Mouse (Mus musculus): ENCODE results near the gene Msl3l2. TPM values are rescaled to one million over a fixed set of nuclear protein-coding genes. Genes with fewer than 3 reads are reported as not detected.
A peak's percentile ranks its signal among the peaks of the same experiment; 100 is the strongest.

Gene Msl3l2
- polyA plus RNA-seq, 1 experiment from 2014 or later, result 12.2 TPM

GRCm38 (mm10) chr10:56115636-56116180, 9.0 kb downstream of the Msl3l2 start:
- Histone ChIP-seq H3K27ac (peak overlapping the region; percentile 85), H3K4me3 (replicated peaks) (peak overlapping the region; percentile 60), H3K9me3 (no peaks in the 10 kb centered on the region), H3K4me2 (peak overlapping the region; percentile 95), H3K4me1 (replicated peaks) (peaks cover 7% of the 10 kb centered on the region), H3K36me3 (no peaks in the 10 kb centered on the region), H3K27me3 (no peaks in the 10 kb centered on the region), H3K9ac (replicated peaks) (peak overlapping the region; percentile 78)
- ATAC-seq (ENCODE audit: insufficient number of reproducible peaks, insufficient read depth, low FRiP score, low TSS enrichment, low read depth), result 0 out of 2 replicates have a peak, but pooled peaks have one; percentile 33
- 12% methylated on average over 26 of the region's 27 CpGs for WGBS

GRCm38 (mm10) chr10:56126972-56127371, 20.3 kb downstream of the Msl3l2 start:
- H3K4me2 ChIP-seq, result no peak overlapping the region
- no peaks in the 10 kb centered on the region for H3K9me3 ChIP-seq
- H3K9ac ChIP-seq (replicated peaks), result no peak overlapping the region
- no peak for ATAC-seq (ENCODE audit: insufficient number of reproducible peaks, insufficient read depth, low FRiP score, low TSS enrichment, low read depth)
- H3K27me3 ChIP-seq, result no peaks in the 10 kb centered on the region
- H3K36me3 ChIP-seq, result no peaks in the 10 kb centered on the region
- H3K4me3 ChIP-seq (replicated peaks), result no peak overlapping the region
- H3K4me1 ChIP-seq (replicated peaks), result no peaks in the 10 kb centered on the region
- 96% methylated on average over 1 of the region's 1 CpGs for WGBS
- H3K27ac ChIP-seq, result no peak overlapping the region

- H3K9me3 ChIP-seq, result no peaks in the 10 kb centered on the region
- ATAC-seq (ENCODE audit: insufficient number of reproducible peaks, insufficient read depth, low FRiP score, low TSS enrichment, low read depth), result no peak
- H3K36me3 ChIP-seq, result no peaks in the 10 kb centered on the region
- no peak overlapping the region for H3K27ac ChIP-seq
- H3K4me1 ChIP-seq (replicated peaks), result no peaks in the 10 kb centered on the region
- no peak overlapping the region for H3K9ac ChIP-seq (replicated peaks)
- 81% methylated on average over 2 of the region's 2 CpGs for WGBS
- no peak overlapping the region for H3K4me2 ChIP-seq
- H3K4me3 ChIP-seq (replicated peaks), result no peak overlapping the region
- no peaks in the 10 kb centered on the region for H3K27me3 ChIP-seq
Measured at GRCm38 (mm10) chr10:56129642-56130041, 22.9 kb downstream of the Msl3l2 start.

GRCm38 (mm10) chr10:56137191-56137590, 30.5 kb downstream of the Msl3l2 start:
- Histone ChIP-seq H3K27ac (no peak overlapping the region), H3K9me3 (no peaks in the 10 kb centered on the region), H3K4me3 (replicated peaks) (no peak overlapping the region), H3K27me3 (no peaks in the 10 kb centered on the region), H3K36me3 (no peaks in the 10 kb centered on the region), H3K4me2 (no peak overlapping the region), H3K4me1 (replicated peaks) (no peaks in the 10 kb centered on the region), H3K9ac (replicated peaks) (no peak overlapping the region)
- WGBS, result 93% methylated on average over 5 of the region's 5 CpGs
- ATAC-seq (ENCODE audit: insufficient number of reproducible peaks, insufficient read depth, low FRiP score, low TSS enrichment, low read depth), result no peak

- ATAC-seq (ENCODE audit: insufficient number of reproducible peaks, insufficient read depth, low FRiP score, low TSS enrichment, low read depth), result no peak
- H3K36me3 ChIP-seq, result peaks cover 3% of the 10 kb centered on the region; the same call in 1 of the 2 replicates
- H3K9ac ChIP-seq (replicated peaks), result no peak overlapping the region
- H3K27me3 ChIP-seq, result no peaks in the 10 kb centered on the region
- H3K4me1 ChIP-seq (replicated peaks), result no peaks in the 10 kb centered on the region
- no peak overlapping the region for H3K27ac ChIP-seq
- H3K4me2 ChIP-seq, result no peak overlapping the region
- WGBS, result 93% methylated on average over 3 of the region's 3 CpGs
- no peaks in the 10 kb centered on the region for H3K9me3 ChIP-seq
- no peak overlapping the region for H3K4me3 ChIP-seq (replicated peaks)
Measured at GRCm38 (mm10) chr10:56148920-56149319, 42.2 kb downstream of the Msl3l2 start.

GRCm38 (mm10) chr10:56156956-56157355, 50.2 kb downstream of the Msl3l2 start:
- Histone ChIP-seq H3K9me3 (no peaks in the 10 kb centered on the region), H3K4me1 (replicated peaks) (no peaks in the 10 kb centered on the region), H3K9ac (replicated peaks) (no peak overlapping the region), H3K27me3 (no peaks in the 10 kb centered on the region), H3K4me2 (no peak overlapping the region), H3K36me3 (peaks cover 3% of the 10 kb centered on the region; the same call in 1 of the 2 replicates), H3K27ac (no peak overlapping the region), H3K4me3 (replicated peaks) (no peak overlapping the region)
- ATAC-seq (ENCODE audit: insufficient number of reproducible peaks, insufficient read depth, low FRiP score, low TSS enrichment, low read depth), result no peak
- WGBS, result 91% methylated on average over 3 of the region's 3 CpGs

GRCm38 (mm10) chr10:56158207-56158606, 51.5 kb downstream of the Msl3l2 start:
- Histone ChIP-seq H3K9me3 (no peaks in the 10 kb centered on the region), H3K36me3 (no peaks in the 10 kb centered on the region), H3K4me1 (replicated peaks) (no peaks in the 10 kb centered on the region), H3K27ac (no peak overlapping the region), H3K27me3 (no peaks in the 10 kb centered on the region), H3K4me3 (replicated peaks) (no peak overlapping the region), H3K4me2 (no peak overlapping the region), H3K9ac (replicated peaks) (no peak overlapping the region)
- WGBS, result 93% methylated on average over 3 of the region's 3 CpGs
- ATAC-seq (ENCODE audit: insufficient number of reproducible peaks, insufficient read depth, low FRiP score, low TSS enrichment, low read depth), result no peak

- no peaks in the 10 kb centered on the region for H3K36me3 ChIP-seq
- no peak overlapping the region for H3K9ac ChIP-seq (replicated peaks)
- no peak for ATAC-seq (ENCODE audit: insufficient number of reproducible peaks, insufficient read depth, low FRiP score, low TSS enrichment, low read depth)
- no peaks in the 10 kb centered on the region for H3K27me3 ChIP-seq
- H3K27ac ChIP-seq, result no peak overlapping the region
- WGBS, result 84% methylated on average over 2 of the region's 2 CpGs
- no peak overlapping the region for H3K4me3 ChIP-seq (replicated peaks)
- no peaks in the 10 kb centered on the region for H3K4me1 ChIP-seq (replicated peaks)
- H3K9me3 ChIP-seq, result no peaks in the 10 kb centered on the region
- no peak overlapping the region for H3K4me2 ChIP-seq
Measured at GRCm38 (mm10) chr10:56158748-56159147, 52.0 kb downstream of the Msl3l2 start.

- Histone ChIP-seq H3K4me2 (no peak overlapping the region), H3K36me3 (0 out of 2 replicates have a peak, but pooled peaks cover 5% of the 10 kb centered on the region), H3K27me3 (no peaks in the 10 kb centered on the region), H3K27ac (no peak overlapping the region), H3K9ac (replicated peaks) (no peak overlapping the region), H3K4me1 (replicated peaks) (peaks cover 3% of the 10 kb centered on the region; the same call in 1 of the 2 replicates), H3K4me3 (replicated peaks) (no peak overlapping the region), H3K9me3 (no peaks in the 10 kb centered on the region)
- no peak for ATAC-seq (ENCODE audit: insufficient number of reproducible peaks, insufficient read depth, low FRiP score, low TSS enrichment, low read depth)
- WGBS, result 56% methylated on average over 3 of the region's 3 CpGs
Measured at GRCm38 (mm10) chr10:56164411-56164810, 57.7 kb downstream of the Msl3l2 start.

- no peak overlapping the region for H3K9ac ChIP-seq (replicated peaks)
- peaks cover 3% of the 10 kb centered on the region; the same call in 1 of the 2 replicates for H3K4me1 ChIP-seq (replicated peaks)
- ATAC-seq (ENCODE audit: insufficient number of reproducible peaks, insufficient read depth, low FRiP score, low TSS enrichment, low read depth), result no peak
- H3K36me3 ChIP-seq, result 0 out of 2 replicates have a peak, but pooled peaks cover 5% of the 10 kb centered on the region
- H3K4me2 ChIP-seq, result no peak overlapping the region
- no peaks in the 10 kb centered on the region for H3K27me3 ChIP-seq
- no peak overlapping the region for H3K27ac ChIP-seq
- no peak overlapping the region for H3K4me3 ChIP-seq (replicated peaks)
- 84% methylated on average over 4 of the region's 4 CpGs for WGBS
- H3K9me3 ChIP-seq, result no peaks in the 10 kb centered on the region
Measured at GRCm38 (mm10) chr10:56165758-56166157, 59.0 kb downstream of the Msl3l2 start.

All from limb, embryonic 12.5 days (tissue).